Mouse (Mus musculus): ENCODE measurements at regions not wholly inside any gene's neighbourhood (a gene's known extent, or its start where the extent isn't known, plus 50 kb on each side); places are given as distances from the start of the nearest gene placed in this dataset.
"Not testable (repeated sequence)": the region's sequence is repeated elsewhere in the genome, so short reads cannot be mapped to it uniquely, and the experiment has no call there.

GRCm38 (mm10) chr11:7705312-7705764, 491.6 kb upstream of the Igfbp3 start:
- Histone ChIP-seq H3K9ac (no peak overlapping the region), H3K27me3 (replicated peaks) (no peaks in the 10 kb centered on the region), H3K4me3 (no peak overlapping the region), H3K4me1 (no peaks in the 10 kb centered on the region), H3K9me3 (no peaks in the 10 kb centered on the region), H3K27ac (replicated peaks) (no peak overlapping the region), H3K4me2 (no peak overlapping the region), H3K36me3 (no peaks in the 10 kb centered on the region)
- WGBS: 69% methylated on average over 3 of the region's 3 CpGs
- ATAC-seq (ENCODE audit: extremely low read depth, insufficient number of reproducible peaks, low FRiP score, low TSS enrichment): no peak

GRCm38 (mm10) chr11:7697591-7697990, 483.9 kb upstream of the Igfbp3 start:
- WGBS: 56% methylated on average over 1 of the region's 1 CpGs
- no peaks in the 10 kb centered on the region for H3K36me3 ChIP-seq
- H3K27ac ChIP-seq (replicated peaks): no peak overlapping the region
- no peaks in the 10 kb centered on the region for H3K9me3 ChIP-seq
- H3K9ac ChIP-seq: no peak overlapping the region
- no peaks in the 10 kb centered on the region for H3K4me1 ChIP-seq
- no peaks in the 10 kb centered on the region for H3K27me3 ChIP-seq (replicated peaks)
- no peak overlapping the region for H3K4me2 ChIP-seq
- no peak overlapping the region for H3K4me3 ChIP-seq
- no peak for ATAC-seq (ENCODE audit: extremely low read depth, insufficient number of reproducible peaks, low FRiP score, low TSS enrichment)

GRCm38 (mm10) chr11:7689701-7690100, 476.0 kb upstream of the Igfbp3 start:
- not testable (repeated sequence) for H3K27me3 ChIP-seq (replicated peaks); H3K4me1 ChIP-seq; H3K9me3 ChIP-seq; H3K4me2 ChIP-seq; ATAC-seq (ENCODE audit: extremely low read depth, insufficient number of reproducible peaks, low FRiP score, low TSS enrichment); H3K36me3 ChIP-seq; H3K27ac ChIP-seq (replicated peaks); H3K9ac ChIP-seq; H3K4me3 ChIP-seq
- 56% methylated on average over 3 of the region's 3 CpGs for WGBS

- H3K4me1 ChIP-seq: no peaks in the 10 kb centered on the region
- no peak for ATAC-seq (ENCODE audit: extremely low read depth, insufficient number of reproducible peaks, low FRiP score, low TSS enrichment)
These were observed 459.1 kb upstream of the Igfbp3 start for GRCm38 (mm10) chr11:7672821-7673220.

GRCm38 (mm10) chr11:7630637-7631036, 416.9 kb upstream of the Igfbp3 start:
- Histone ChIP-seq H3K27ac (replicated peaks) (no peak overlapping the region), H3K4me2 (no peak overlapping the region), H3K9ac (no peak overlapping the region), H3K27me3 (replicated peaks) (no peaks in the 10 kb centered on the region), H3K4me3 (no peak overlapping the region), H3K36me3 (no peaks in the 10 kb centered on the region), H3K9me3 (no peaks in the 10 kb centered on the region; the same call in 1 of the 2 replicates), H3K4me1 (no peaks in the 10 kb centered on the region)
- ATAC-seq (ENCODE audit: extremely low read depth, insufficient number of reproducible peaks, low FRiP score, low TSS enrichment): no peak

More at GRCm38 (mm10) chr11:7672821-7673220, 459.1 kb upstream of the Igfbp3 start:
- no peaks in the 10 kb centered on the region for H3K9me3 ChIP-seq
- H3K4me2 ChIP-seq: no peak overlapping the region
- no peaks in the 10 kb centered on the region for H3K36me3 ChIP-seq
- no peak overlapping the region for H3K27ac ChIP-seq (replicated peaks)
- no peaks in the 10 kb centered on the region for H3K27me3 ChIP-seq (replicated peaks)
- no peak overlapping the region for H3K4me3 ChIP-seq
- H3K9ac ChIP-seq: no peak overlapping the region

GRCm38 (mm10) chr11:7625256-7625655, 411.5 kb upstream of the Igfbp3 start:
- no peaks in the 10 kb centered on the region for H3K36me3 ChIP-seq
- H3K9me3 ChIP-seq: no peaks in the 10 kb centered on the region
- no peaks in the 10 kb centered on the region for H3K4me1 ChIP-seq
- no peaks in the 10 kb centered on the region for H3K27me3 ChIP-seq (replicated peaks)
- no peak for ATAC-seq (ENCODE audit: extremely low read depth, insufficient number of reproducible peaks, low FRiP score, low TSS enrichment)
- no peak overlapping the region for H3K4me2 ChIP-seq
- WGBS: 66% methylated on average over 3 of the region's 3 CpGs
- H3K4me3 ChIP-seq: no peak overlapping the region
- no peak overlapping the region for H3K9ac ChIP-seq
- no peak overlapping the region for H3K27ac ChIP-seq (replicated peaks)

- H3K27ac ChIP-seq (replicated peaks): no peak overlapping the region
- no peaks in the 10 kb centered on the region for H3K4me1 ChIP-seq
- H3K9ac ChIP-seq: no peak overlapping the region
- H3K27me3 ChIP-seq (replicated peaks): no peaks in the 10 kb centered on the region
- no peaks in the 10 kb centered on the region for H3K36me3 ChIP-seq
- no peak overlapping the region for H3K4me2 ChIP-seq
- no peaks in the 10 kb centered on the region for H3K9me3 ChIP-seq
- 63% methylated on average over 6 of the region's 6 CpGs for whole genome bisulfite sequencing
- no peak overlapping the region for H3K4me3 ChIP-seq
- ATAC-seq (ENCODE audit: extremely low read depth, insufficient number of reproducible peaks, low FRiP score, low TSS enrichment): no peak
These were observed 406.6 kb upstream of the Igfbp3 start for GRCm38 (mm10) chr11:7620320-7620719.

GRCm38 (mm10) chr11:7610752-7611151, 397.0 kb upstream of the Igfbp3 start:
- H3K27ac ChIP-seq (replicated peaks): no peak overlapping the region
- WGBS: 65% methylated on average over 2 of the region's 2 CpGs
- no peak for ATAC-seq (ENCODE audit: extremely low read depth, insufficient number of reproducible peaks, low FRiP score, low TSS enrichment)
- no peaks in the 10 kb centered on the region for H3K27me3 ChIP-seq (replicated peaks)
- H3K9me3 ChIP-seq: no peaks in the 10 kb centered on the region
- H3K4me2 ChIP-seq: no peak overlapping the region
- H3K9ac ChIP-seq: no peak overlapping the region
- H3K4me1 ChIP-seq: no peaks in the 10 kb centered on the region
- no peak overlapping the region for H3K4me3 ChIP-seq
- no peaks in the 10 kb centered on the region for H3K36me3 ChIP-seq

- no peaks in the 10 kb centered on the region for H3K27me3 ChIP-seq (replicated peaks)
These were observed 396.2 kb upstream of the Igfbp3 start for GRCm38 (mm10) chr11:7609921-7610320.

GRCm38 (mm10) chr11:7606652-7607051, 392.9 kb upstream of the Igfbp3 start:
- Histone ChIP-seq H3K4me1 (no peaks in the 10 kb centered on the region), H3K36me3 (no peaks in the 10 kb centered on the region), H3K9ac (no peak overlapping the region), H3K27me3 (replicated peaks) (no peaks in the 10 kb centered on the region), H3K9me3 (no peaks in the 10 kb centered on the region), H3K4me3 (no peak overlapping the region), H3K4me2 (no peak overlapping the region), H3K27ac (replicated peaks) (no peak overlapping the region)
- 51% methylated on average over 7 of the region's 7 CpGs for WGBS
- no peak for ATAC-seq (ENCODE audit: extremely low read depth, insufficient number of reproducible peaks, low FRiP score, low TSS enrichment)

More at GRCm38 (mm10) chr11:7609921-7610320, 396.2 kb upstream of the Igfbp3 start:
- H3K9me3 ChIP-seq: no peaks in the 10 kb centered on the region
- no peak overlapping the region for H3K4me3 ChIP-seq
- H3K36me3 ChIP-seq: no peaks in the 10 kb centered on the region
- no peak overlapping the region for H3K27ac ChIP-seq (replicated peaks)
- no peak overlapping the region for H3K4me2 ChIP-seq
- no peaks in the 10 kb centered on the region for H3K4me1 ChIP-seq
- H3K9ac ChIP-seq: no peak overlapping the region
- ATAC-seq (ENCODE audit: extremely low read depth, insufficient number of reproducible peaks, low FRiP score, low TSS enrichment): no peak

GRCm38 (mm10) chr11:7592010-7592409, 378.3 kb upstream of the Igfbp3 start:
- Histone ChIP-seq H3K9ac (no peak overlapping the region), H3K27me3 (replicated peaks) (no peaks in the 10 kb centered on the region), H3K4me3 (no peak overlapping the region), H3K4me2 (no peak overlapping the region), H3K27ac (replicated peaks) (no peak overlapping the region), H3K9me3 (no peaks in the 10 kb centered on the region), H3K4me1 (no peaks in the 10 kb centered on the region), H3K36me3 (no peaks in the 10 kb centered on the region)
- 65% methylated on average over 4 of the region's 4 CpGs for WGBS
- no peak for ATAC-seq (ENCODE audit: extremely low read depth, insufficient number of reproducible peaks, low FRiP score, low TSS enrichment)

GRCm38 (mm10) chr11:7583296-7583695, 369.6 kb upstream of the Igfbp3 start:
- H3K4me2 ChIP-seq: no peak overlapping the region
- H3K4me1 ChIP-seq: no peaks in the 10 kb centered on the region
- H3K4me3 ChIP-seq: no peak overlapping the region
- no peak overlapping the region for H3K9ac ChIP-seq
- peaks cover 5% of the 10 kb centered on the region for H3K9me3 ChIP-seq
- no peaks in the 10 kb centered on the region for H3K36me3 ChIP-seq
- no peak overlapping the region for H3K27ac ChIP-seq (replicated peaks)
- 80% methylated on average over 2 of the region's 2 CpGs for WGBS
- no peak for ATAC-seq (ENCODE audit: extremely low read depth, insufficient number of reproducible peaks, low FRiP score, low TSS enrichment)
- no peaks in the 10 kb centered on the region for H3K27me3 ChIP-seq (replicated peaks)

Measured in heart, embryonic 13.5 days (tissue).